Mouse (Mus musculus): ENCODE measurements around the gene Gm2030.
"Not testable (repeated sequence)": the region's sequence is repeated elsewhere in the genome, so short reads cannot be mapped to it uniquely, and the experiment has no call there.

The Gm2030 gene

GRCm38 (mm10) chrX:26309944-26310343, at the start of gene Gm2030:
Gene Gm2030 (minus strand): TSS chrX:26310044.
- not testable (repeated sequence) for DNase-seq (ENCODE audit: low spot score in 2 of 2)

Measured in spleen, postnatal 14 days (tissue).